Mouse (Mus musculus) stomach, postnatal 0 days (tissue): ENCODE measurements around the gene Gm49383.

Source experiments
- CTCF ChIP-seq: IDR thresholded peaks from 2 replicates; pipeline ENCODE4 v1.5.1; 2016; ENCODE audit warnings: antibody characterized with exemption, low read depth, mild to moderate bottlenecking, moderate library complexity
- EP300 ChIP-seq: optimal IDR thresholded peaks from 2 replicates; pipeline ENCODE3; 2016; ENCODE audit warnings: antibody characterized with exemption

GRCm38 (mm10) chr12:69198985-69199384 is 2.1 kb upstream of the Gm49383 start:
- TF ChIP-seq CTCF (no peak), EP300 (no peak)
